Mouse (Mus musculus): ENCODE measurements at regions not wholly inside any gene's neighbourhood (a gene's known extent, or its start where the extent isn't known, plus 50 kb on each side); places are given as distances from the start of the nearest gene placed in this dataset.

DNA sequence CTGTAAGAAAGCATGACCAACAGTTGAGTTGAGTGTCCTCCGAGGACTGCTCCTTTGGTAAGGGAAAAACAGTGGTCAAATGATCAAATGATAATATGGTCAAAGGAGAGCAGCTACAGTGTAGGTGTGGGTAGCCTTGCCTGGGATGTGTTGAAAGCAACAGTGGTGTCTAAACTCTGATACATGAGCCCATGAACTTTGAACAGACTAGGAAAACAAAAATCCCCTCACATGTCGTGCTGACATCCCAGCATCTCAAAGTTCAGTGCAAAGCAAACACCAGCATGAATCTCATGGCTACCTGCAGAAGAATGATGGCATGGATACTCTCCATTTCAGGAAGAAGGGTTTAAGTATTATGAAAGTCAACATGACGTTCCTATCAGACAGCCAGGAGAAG lies 171.3 kb upstream of the Lpp start:
- no peak for ATAC-seq (replicated peaks; ENCODE audit: insufficient number of reproducible peaks, low FRiP score, low TSS enrichment, poor library complexity, severe bottlenecking)

DNA sequence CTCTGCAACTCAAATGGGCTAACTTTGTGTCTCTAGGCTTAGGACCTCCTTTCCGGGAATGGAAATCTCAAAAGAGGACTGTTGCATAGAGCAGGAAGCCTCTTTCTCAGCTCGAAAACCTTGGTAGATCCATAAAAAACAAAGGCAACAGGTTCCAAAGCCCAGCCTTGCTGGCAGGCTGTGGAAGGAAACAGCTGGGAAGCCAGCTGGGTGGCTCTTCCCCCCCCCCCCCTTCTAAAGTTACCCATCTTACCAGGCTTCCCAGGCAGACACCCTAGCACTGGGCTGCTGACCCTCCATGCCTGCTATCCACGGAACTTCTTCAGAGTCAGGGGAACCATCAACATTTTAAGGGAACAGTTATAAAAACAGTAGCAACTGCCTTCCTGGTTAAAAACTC lies 172.7 kb upstream of the Lpp start:
- ATAC-seq (replicated peaks; ENCODE audit: insufficient number of reproducible peaks, low FRiP score, low TSS enrichment, poor library complexity, severe bottlenecking): no peak

DNA sequence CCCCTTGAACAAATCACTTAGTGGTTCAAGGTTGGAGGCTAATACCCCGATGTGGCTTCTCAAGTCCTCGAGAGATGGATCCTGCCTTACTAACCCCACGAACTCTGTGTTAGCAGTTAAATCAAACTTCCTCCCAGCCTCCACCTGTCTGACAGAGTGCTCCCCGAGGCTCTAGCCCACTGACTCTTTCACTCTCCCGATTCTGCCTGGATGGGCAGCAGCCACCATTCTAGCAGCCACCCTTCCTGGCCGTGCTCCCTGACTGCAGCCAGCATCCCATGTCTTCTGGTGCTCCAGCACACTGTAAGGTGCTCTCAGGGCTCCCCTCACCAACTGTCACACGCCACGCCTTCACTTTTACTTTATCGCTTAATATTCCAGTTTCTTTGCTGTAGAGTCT lies 173.6 kb upstream of the Lpp start:
- ATAC-seq (replicated peaks; ENCODE audit: insufficient number of reproducible peaks, low FRiP score, low TSS enrichment, poor library complexity, severe bottlenecking): no peak

DNA sequence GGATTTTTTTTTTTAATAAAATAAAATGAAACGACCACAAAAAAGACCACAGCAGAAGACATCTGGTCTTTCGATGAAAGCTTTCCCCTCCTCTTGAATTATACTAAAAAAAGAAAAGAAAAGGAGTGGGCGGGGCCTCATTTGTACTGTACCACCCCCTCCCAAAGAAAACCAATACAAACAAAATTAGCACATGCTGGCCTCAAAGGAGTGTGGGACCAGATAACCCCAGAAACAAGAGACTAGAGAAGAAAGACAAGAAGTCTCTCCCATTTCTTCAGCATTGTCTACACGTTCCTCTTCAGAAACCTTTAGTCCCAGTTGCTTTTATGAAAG lies 174.5 kb upstream of the Lpp start:
- ATAC-seq (replicated peaks; ENCODE audit: insufficient number of reproducible peaks, low FRiP score, low TSS enrichment, poor library complexity, severe bottlenecking): no peak

DNA sequence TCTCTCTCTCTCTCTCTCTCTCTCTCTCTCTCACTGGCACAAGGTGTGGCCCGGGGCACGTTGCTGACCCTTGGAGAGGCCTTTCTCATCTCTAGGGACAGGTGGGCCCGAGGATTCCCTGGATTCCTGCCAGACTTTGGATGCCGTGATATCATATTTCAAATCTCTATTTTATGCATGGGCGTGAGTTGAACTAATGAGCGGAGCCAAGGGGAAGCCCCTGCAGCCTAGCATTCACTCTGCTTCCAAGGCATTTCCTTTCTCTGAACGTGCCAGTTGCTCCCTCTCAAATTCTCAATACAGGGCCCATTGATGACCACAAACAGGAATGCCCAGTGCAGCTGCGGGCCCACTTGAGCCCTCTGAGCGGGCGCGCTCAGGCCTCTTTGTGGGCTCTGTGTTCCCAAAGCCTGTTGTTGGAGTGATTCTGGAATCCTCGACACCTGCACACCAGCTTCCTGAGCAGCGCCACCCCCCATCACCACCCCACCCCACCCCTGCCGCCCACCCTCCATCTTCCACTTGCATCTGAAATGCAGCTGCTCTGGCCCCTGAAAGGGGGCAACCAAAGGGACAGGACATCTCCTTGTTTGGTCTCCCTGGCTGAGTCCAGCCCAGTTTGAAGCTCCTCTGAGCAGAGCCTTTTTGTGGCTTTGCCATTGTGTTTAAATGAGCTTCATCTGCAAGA lies 175.0 kb upstream of the Lpp start:
- no peak for ATAC-seq (replicated peaks; ENCODE audit: insufficient number of reproducible peaks, low FRiP score, low TSS enrichment, poor library complexity, severe bottlenecking)

DNA sequence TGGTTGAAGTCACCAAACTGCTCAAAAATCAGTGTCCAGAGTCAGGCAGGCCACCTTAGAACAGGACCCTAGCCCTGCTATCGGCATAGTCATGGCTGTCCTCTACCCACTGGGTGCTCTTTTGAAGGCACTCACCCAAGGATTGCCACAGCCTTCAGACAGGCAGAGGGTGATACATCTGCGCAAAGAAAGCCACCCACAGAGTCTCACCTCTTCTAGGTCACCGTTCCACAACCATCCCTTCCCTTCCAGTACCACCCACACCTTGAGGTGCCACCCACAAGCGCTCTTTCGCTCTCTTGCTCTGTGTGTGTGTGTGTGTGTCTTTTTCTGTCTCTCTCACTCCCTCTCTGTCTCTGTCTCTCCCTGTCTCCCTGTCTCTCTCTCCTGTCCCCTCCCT lies 176.5 kb upstream of the Lpp start:
- peak; percentile 66; the same call in 1 of the 2 replicates for ATAC-seq (replicated peaks; ENCODE audit: insufficient number of reproducible peaks, low FRiP score, low TSS enrichment, poor library complexity, severe bottlenecking)

DNA sequence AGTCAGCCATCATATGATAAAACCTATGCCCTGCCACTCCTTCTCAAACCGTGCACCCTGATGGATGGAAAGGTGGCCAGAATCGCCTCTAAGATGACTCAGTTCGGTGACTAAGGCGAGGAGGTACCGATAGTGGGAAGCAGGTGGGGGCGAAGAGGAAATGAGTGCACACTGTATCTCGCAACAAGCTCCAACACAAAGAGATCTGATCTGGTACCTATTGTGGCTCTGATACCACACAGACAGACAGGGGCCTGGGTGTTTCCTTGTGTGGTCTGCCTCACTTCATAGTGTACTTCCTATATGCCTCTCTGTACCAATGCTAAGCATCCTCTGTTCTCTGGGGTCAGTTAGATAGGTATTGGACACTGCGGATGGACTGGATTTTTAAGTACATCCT lies 178.0 kb upstream of the Lpp start:
- ATAC-seq (replicated peaks; ENCODE audit: insufficient number of reproducible peaks, low FRiP score, low TSS enrichment, poor library complexity, severe bottlenecking): peak; percentile 66

DNA sequence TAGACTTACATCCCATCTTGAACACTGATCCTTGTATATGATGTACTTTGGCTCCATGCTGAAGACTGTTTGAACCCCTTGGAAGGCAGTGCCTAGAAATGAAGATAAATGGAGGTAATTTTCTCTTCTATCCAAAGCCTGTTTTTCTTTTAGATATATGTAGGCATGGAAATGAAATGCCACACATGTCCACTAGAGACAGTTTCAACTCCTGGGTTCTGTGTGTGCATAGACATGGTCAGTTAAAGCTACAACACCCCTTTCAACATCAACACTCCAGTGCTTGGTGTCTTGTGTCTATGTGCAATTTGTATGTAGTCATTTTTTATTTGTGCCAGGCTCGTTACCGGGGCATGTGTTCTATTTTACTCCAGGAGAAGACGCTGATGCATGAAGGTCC lies 179.7 kb upstream of the Lpp start:
- ATAC-seq (replicated peaks; ENCODE audit: insufficient number of reproducible peaks, low FRiP score, low TSS enrichment, poor library complexity, severe bottlenecking): no peak

DNA sequence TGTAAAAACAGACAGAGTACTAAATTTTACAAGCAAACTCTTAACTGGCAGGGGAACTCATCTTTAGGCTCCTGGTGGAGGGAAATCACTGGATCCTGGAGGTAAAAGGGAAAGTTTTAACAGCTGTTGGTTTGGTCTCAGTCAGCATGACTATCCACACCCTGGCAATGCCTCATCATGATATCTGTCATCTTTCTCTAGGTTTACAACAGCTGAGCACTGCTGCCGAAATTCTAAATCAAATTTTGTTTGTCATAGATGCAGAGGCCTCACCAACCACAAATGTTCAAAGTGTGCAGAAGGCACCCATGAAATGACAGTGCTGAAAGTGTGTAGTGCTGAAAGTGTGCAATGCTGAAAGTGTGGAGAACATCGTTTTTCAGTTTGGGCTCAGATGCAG lies 180.6 kb upstream of the Lpp start:
- no peak for ATAC-seq (replicated peaks; ENCODE audit: insufficient number of reproducible peaks, low FRiP score, low TSS enrichment, poor library complexity, severe bottlenecking)

DNA sequence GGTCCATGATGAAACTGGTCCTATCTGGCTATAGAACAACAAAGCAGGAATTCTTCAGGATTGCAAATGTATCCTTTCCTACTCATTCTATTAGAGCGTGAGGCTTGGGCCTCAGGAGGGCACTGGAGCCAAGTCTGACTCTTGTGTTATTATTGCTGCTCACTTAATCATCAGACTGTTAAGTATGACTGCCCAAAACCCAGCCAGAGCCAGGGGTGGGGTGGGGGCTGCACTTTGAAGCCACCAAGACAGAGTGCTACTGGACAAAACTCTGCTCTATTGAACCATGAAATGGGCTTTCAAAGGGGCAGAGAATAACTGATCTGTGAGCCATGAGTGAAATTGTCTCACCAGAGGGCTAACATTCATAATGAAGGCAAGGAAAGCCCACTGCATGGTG lies 181.7 kb upstream of the Lpp start:
- ATAC-seq (replicated peaks; ENCODE audit: insufficient number of reproducible peaks, low FRiP score, low TSS enrichment, poor library complexity, severe bottlenecking): no peak

DNA sequence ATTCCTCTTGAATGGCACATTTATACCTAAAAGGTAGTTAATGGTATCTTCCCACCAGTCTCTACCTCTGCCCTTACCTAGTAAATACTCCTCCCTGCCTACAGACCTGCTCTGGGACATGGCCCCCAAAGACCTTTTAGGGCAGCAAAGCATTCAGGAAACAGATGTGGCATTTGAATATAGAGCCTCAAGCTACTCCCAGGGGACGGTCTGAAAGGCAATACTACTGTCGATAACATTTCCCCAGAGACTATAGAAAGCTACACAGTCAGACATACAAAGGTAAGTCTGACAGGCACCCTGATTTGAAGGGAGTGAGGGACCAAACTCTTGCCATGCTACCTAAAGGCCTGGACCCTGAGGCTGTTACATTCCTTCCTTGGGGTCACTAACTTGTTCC lies 184.4 kb upstream of the Lpp start:
- ATAC-seq (replicated peaks; ENCODE audit: insufficient number of reproducible peaks, low FRiP score, low TSS enrichment, poor library complexity, severe bottlenecking): no peak

DNA sequence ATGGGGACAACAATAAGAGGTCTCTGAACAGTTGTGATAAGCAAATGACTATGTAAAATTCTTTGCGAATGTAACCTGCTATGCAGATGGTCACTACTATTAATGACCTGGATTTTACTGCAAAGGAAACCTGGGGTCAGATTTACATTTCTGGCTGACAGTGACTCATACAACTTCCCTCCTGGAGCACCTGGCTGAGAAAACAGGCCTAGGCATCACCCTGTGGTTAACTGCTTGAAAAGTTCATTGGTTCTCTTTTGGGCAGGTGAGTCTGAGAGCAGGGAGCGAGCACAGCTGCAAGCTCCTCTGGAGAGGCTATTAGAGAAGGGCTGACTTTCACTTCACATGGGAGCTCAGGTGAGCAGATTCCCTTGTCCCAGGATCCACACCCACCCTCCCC lies 185.2 kb upstream of the Lpp start:
- no peak for ATAC-seq (replicated peaks; ENCODE audit: insufficient number of reproducible peaks, low FRiP score, low TSS enrichment, poor library complexity, severe bottlenecking)

DNA sequence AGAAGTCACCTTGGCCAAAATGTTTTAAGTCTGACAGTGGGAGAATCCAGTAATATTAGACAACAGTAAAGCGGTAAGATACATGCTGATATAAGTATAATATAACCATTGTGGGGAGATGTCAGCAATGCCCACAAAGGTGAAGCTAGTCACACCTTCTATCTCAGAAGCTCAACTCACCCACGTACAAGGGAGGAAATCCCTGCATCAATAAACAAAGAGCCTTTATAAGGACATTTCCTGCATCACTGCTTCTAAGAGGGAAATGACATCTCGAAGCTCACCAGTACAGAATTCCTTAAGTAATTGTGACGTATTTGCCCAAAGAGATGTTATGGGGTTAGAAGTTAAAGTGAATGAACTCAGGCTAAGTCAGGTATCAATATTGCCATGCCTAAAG lies 186.3 kb upstream of the Lpp start:
- ATAC-seq (replicated peaks; ENCODE audit: insufficient number of reproducible peaks, low FRiP score, low TSS enrichment, poor library complexity, severe bottlenecking): no peak

DNA sequence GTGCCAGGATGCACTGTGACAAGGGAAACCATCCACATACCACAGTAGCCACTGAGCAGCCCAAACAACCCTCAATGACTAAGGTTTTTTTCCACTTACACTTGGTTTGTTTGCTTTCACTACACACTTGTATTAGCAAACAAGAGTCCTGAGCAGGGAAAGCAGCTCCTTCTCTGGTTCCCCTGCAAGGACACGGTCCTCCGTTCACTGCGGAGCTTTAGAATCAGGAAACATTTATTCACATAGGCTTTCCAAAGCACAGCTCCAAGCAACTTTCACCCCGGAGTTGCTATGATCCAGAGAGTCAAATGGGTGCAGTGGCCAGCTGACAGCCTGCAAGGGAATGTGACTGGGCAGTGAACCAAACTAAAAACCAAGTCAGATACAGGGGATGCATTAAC lies 186.8 kb upstream of the Lpp start:
- no peak for ATAC-seq (replicated peaks; ENCODE audit: insufficient number of reproducible peaks, low FRiP score, low TSS enrichment, poor library complexity, severe bottlenecking)

DNA sequence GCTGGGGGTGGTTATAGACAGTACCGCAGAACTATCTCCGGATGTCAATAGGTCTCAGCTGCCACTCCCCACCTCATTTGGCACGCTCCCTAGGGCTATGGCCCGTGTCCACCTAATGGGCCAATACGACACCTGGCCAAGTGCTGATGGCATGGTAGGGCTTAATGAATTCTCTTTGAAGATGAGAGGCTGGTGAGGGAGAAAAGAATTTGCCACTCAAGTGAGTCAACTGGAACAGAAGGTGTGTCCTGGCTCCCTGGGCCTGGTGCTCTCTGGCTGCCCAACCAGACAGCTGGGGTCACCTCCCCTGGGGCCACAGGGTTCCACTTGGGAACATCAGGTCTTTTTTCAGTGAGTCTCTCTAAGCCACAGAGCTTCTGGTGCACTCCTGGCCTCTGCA lies 187.7 kb upstream of the Lpp start:
- ATAC-seq (replicated peaks; ENCODE audit: insufficient number of reproducible peaks, low FRiP score, low TSS enrichment, poor library complexity, severe bottlenecking): no peak

DNA sequence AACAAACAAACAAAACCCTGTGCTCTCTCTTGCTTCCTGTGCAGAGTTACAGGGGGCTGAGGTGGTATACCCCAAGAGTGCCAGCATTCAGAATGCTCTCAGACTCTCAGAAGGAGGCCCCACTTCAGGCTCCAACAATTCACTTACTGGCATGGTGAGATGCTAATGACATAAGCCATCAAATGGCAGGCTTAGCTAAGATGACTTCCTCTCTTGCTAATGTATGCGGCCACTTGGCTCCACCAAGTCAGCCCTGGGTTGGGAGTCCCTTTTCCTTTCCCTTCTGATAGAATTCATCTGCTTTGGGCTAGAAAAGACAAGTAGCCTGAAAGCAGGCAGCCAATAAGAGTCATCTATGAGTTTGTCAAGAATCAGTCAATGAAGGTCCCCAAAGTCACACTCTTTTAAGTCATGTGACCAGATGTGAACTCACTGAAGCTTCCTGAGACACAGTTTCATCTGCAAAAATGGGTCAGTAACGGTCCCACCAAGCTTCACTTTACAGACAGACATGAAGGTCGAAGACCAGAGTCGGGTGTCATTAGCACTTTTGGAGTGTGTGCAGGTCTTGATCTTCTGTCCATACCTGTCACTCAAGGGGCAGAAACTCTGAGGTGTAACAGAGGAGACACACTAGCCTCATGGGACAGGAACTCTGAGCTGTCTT lies 189.1 kb upstream of the Lpp start:
- no peak for ATAC-seq (replicated peaks; ENCODE audit: insufficient number of reproducible peaks, low FRiP score, low TSS enrichment, poor library complexity, severe bottlenecking)

DNA sequence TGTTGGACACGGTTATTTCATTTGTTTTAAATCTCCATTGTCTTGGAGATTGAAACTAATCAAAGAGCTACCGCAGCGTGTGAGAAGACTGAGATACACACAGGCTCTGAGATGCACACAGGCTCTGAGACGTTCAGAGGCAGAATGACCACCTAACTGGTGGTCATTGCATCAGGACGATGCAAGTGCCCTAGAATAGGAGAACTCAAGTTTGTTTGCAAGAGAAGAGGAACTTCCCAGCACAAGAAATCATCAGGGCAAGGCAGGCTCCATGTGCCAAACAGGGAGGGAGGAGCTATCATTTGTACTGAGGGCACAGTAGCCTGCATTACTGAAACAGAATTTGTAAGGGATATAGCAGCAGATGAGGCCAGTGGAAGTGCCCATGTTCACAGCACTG lies 190.7 kb upstream of the Lpp start:
- peak; percentile 71 for ATAC-seq (replicated peaks; ENCODE audit: insufficient number of reproducible peaks, low FRiP score, low TSS enrichment, poor library complexity, severe bottlenecking)

DNA sequence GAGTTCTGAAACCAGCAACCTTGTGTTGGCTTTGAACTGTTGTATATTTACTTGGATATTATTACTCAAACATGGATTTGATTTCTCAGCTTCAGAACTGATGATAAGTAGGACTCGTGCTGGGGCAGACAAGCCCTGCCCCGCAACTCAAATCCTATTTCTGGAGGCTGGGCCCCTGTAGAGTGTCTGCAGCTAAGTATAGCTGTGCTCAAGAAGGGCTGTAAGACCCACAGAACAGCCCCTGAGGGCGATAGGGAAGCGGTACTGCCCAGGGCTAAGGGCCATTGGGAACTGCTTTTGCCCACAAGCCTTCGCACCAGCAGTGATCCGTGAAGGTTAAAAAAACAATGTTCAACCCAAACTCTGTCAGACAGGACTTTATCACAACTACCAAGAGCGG lies 191.9 kb upstream of the Lpp start:
- ATAC-seq (replicated peaks; ENCODE audit: insufficient number of reproducible peaks, low FRiP score, low TSS enrichment, poor library complexity, severe bottlenecking): no peak

DNA sequence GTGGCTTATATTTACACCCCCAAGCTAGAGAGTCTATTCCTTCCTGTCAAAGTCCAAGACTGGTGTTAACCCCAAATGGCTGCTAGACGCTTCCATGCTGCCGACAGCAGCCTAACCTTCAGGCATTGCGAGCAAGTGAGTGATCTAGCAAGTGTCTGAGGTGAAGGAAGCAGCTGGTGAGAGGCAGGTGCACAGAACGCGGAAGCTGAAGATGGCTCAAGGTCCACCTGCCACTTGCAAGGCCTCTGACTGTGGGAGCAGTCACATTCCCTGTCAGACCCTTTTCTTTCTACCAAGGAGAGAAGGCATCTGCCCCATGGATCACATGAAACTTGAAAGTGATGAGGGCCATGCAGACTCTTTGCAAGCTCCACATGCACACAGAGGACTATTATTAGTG lies 193.1 kb upstream of the Lpp start:
- ATAC-seq (replicated peaks; ENCODE audit: insufficient number of reproducible peaks, low FRiP score, low TSS enrichment, poor library complexity, severe bottlenecking): no peak

DNA sequence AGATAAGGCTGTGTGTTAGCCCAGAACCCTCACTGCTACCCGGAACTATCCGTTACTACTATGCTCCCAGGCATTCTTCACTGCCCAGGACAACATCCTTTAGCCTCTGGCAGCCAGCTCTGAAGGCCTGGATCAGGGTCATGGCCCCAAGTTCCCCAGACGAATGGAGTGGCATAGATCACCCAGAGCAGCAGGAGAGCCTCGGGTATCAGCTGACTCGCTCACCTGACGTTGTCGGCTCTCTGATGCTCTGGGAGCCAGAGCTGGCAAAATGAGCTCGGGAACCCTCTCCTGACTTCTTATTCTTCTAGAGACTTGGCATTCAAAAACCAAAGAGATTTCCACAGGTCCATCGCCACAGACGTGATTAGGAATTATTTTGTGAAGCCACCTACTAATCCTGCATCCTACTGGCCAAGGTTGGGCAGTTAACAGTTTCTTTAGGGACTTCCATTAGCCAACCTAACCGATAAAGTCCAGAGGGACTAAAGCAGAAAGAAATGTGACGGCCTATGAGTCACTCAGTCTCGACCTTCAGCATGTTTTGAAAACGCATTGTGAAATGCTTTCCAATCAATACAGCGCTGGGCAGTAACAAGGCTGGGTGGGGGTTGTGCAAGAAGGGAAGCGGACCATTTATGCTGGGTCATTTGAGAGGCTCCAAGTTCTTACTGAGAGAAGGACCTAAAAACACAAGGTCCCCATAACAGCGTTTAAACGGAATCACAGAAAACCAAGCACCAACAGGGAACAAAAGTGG lies 193.7 kb upstream of the Lpp start:
- ATAC-seq (replicated peaks; ENCODE audit: insufficient number of reproducible peaks, low FRiP score, low TSS enrichment, poor library complexity, severe bottlenecking): peak; percentile 55
